Mouse (Mus musculus) heart, postnatal 0 days (tissue): ENCODE measurements at regions not wholly inside any gene's neighbourhood (a gene's known extent, or its start where the extent isn't known, plus 50 kb on each side); places are given as distances from the start of the nearest gene placed in this dataset.

Experiments
- ATAC-seq: fragments of 200-750 bp; cut with Nextera tagmentation; 2 replicates; pipeline ENCODE4 v1.8.0; 2017; ENCODE audit warnings: low read depth, moderate number of reproducible peaks, moderate library complexity; ENCODE audit not compliant: insufficient read depth
- DNase-seq: peaks from one replicate; pipeline ENCODE4 v3.0.0-alpha.2; 2016; ENCODE audit warnings: low spot score
- H3K27ac ChIP-seq: fragments of 300-500 bp; sonication (generic); 2 replicates; pipeline ENCODE4 v1.5.1; 2014; ENCODE audit warnings: low read depth, mild to moderate bottlenecking
- H3K27me3 ChIP-seq: fragments of 300-500 bp; sonication (generic); 2 replicates; pipeline ENCODE4 v1.6.1; 2014; ENCODE audit warnings: low read length, mixed read lengths; ENCODE audit not compliant: control insufficient read depth, insufficient read depth
- H3K36me3 ChIP-seq: fragments of 300-500 bp; sonication (generic); replicated peaks from 2 replicates; pipeline ENCODE4 v1.6.1; 2014; ENCODE audit warnings: low read length, mixed read lengths; ENCODE audit not compliant: control insufficient read depth, insufficient read depth
- H3K4me1 ChIP-seq: fragments of 300-500 bp; sonication (generic); 2 replicates; pipeline ENCODE4 v1.6.1; 2014; ENCODE audit warnings: antibody characterized with exemption; ENCODE audit not compliant: control insufficient read depth, insufficient read depth
- H3K4me2 ChIP-seq: fragments of 300-500 bp; sonication (generic); 2 replicates; pipeline ENCODE4 v1.6.1; 2014; ENCODE audit warnings: low read depth, mild to moderate bottlenecking, low read length, moderate library complexity
- H3K4me3 ChIP-seq: fragments of 300-500 bp; sonication (generic); 2 replicates; pipeline ENCODE4 v1.5.1; 2014; ENCODE audit warnings: low read depth, low read length
- H3K9ac ChIP-seq: fragments of 300-500 bp; sonication (generic); replicated peaks from 2 replicates; pipeline ENCODE4 v1.6.1; 2014; ENCODE audit warnings: low read depth, low read length, mixed read lengths
- H3K9me3 ChIP-seq: fragments of 300-500 bp; sonication (generic); replicated peaks from 2 replicates; pipeline ENCODE4 v1.6.1; 2016; ENCODE audit warnings: low read length; ENCODE audit not compliant: control insufficient read depth
- CTCF ChIP-seq: IDR thresholded peaks from 2 replicates; pipeline ENCODE4 v1.5.1; 2016; ENCODE audit warnings: antibody characterized with exemption, control low read depth, low read depth
- EP300 ChIP-seq: IDR thresholded peaks from 2 replicates; pipeline ENCODE4 v1.6.1; 2016; ENCODE audit warnings: antibody characterized with exemption, low read depth
- WGBS: fragments of 180-500 bp; shearing (Covaris S2); extraction: QIAGEN DNeasy Blood & Tissue Kit; methylation state at CpG from one replicate; pipeline ENCODE4 v1.1.7; 2014; 5-methylcytosine and 5-hydroxymethylcytosine counted together

DNA sequence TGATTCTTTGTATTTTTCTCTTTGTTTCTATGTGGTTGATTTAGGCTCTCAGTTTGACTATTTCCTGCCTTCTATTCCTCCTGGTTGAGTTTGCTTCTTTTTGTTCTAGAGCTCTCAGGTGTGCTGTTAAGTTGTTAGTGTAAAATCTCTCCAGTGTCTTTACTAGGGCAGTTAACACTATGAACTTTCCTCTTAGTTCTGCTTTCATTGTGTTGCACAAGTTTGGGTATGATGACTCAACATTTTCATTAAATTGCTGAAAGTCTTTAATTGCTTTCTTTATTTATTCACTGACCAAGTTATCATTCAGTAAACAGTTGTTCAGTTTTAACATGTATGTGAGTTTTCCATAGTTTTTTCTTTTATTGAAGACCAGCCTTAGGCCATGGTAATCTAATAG is 772.9 kb upstream of the Marcks start:
- Histone ChIP-seq H3K27me3 (no peaks in the 10 kb centered on the region), H3K4me1 (no peaks in the 10 kb centered on the region), H3K27ac (no peak overlapping the region), H3K9me3 (no peaks in the 10 kb centered on the region), H3K4me2 (no peak overlapping the region), H3K36me3 (no peaks in the 10 kb centered on the region), H3K9ac (no peak overlapping the region), H3K4me3 (no peak overlapping the region)
- ATAC-seq (no peak), DNase-seq (no peak)
- no peak for TF ChIP-seq CTCF

DNA sequence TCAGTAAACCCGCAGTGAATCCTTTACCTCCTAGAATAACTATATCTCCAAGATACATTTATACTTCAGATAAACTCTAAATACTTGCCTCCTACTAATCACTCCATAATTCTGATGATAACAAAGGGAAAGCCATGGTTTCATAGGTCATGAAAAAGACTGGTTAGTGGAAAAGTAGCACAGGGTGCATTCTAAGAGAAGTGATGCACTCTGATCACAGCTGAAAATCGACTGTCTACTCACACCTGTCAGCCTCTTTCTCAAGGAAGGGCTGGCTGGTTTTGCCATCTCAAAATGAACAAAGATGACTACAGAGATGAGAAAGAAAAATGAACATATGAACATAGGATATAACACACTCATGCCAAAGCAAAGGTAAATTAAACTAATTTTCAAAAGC is 769.6 kb upstream of the Marcks start:
- Histone ChIP-seq H3K27ac (no peak overlapping the region), H3K9ac (no peak overlapping the region), H3K4me1 (no peaks in the 10 kb centered on the region), H3K36me3 (no peaks in the 10 kb centered on the region), H3K4me3 (no peak overlapping the region), H3K9me3 (no peaks in the 10 kb centered on the region), H3K27me3 (no peaks in the 10 kb centered on the region), H3K4me2 (no peak overlapping the region)
- 69% methylated on average over 2 of the region's 2 CpGs for WGBS
- DNase-seq, result no peak
- TF ChIP-seq EP300 (no peak), CTCF (no peak)
- no peak for ATAC-seq

DNA sequence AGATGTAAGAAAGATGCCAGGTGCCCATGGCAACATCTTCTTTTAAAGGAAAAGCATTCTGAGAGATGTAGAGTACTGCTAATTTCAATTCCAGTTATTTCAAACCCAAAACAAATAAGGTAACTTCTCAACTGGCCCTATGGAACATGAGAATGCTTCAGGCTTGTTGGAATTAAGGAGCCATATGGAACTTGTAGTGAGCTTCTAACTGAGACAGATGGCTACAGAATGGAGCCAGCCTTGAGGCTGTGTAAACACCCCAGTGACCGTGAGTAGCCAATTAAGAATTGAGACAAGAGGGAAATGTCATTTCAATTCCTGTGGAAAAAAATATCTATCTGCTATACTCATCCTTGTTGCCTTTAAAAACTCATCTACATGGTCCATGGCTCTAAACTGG is 769.0 kb upstream of the Marcks start:
- no peaks in the 10 kb centered on the region for H3K9me3 ChIP-seq
- no peak overlapping the region for H3K4me2 ChIP-seq
- H3K27ac ChIP-seq, result no peak overlapping the region
- ATAC-seq (no peak), DNase-seq (no peak)
- 61% methylated on average over 1 of the region's 1 CpGs for WGBS
- no peak overlapping the region for H3K9ac ChIP-seq
- no peaks in the 10 kb centered on the region for H3K4me1 ChIP-seq
- no peaks in the 10 kb centered on the region for H3K36me3 ChIP-seq
- no peak overlapping the region for H3K4me3 ChIP-seq
- no peaks in the 10 kb centered on the region for H3K27me3 ChIP-seq
- TF ChIP-seq EP300 (no peak), CTCF (no peak)

DNA sequence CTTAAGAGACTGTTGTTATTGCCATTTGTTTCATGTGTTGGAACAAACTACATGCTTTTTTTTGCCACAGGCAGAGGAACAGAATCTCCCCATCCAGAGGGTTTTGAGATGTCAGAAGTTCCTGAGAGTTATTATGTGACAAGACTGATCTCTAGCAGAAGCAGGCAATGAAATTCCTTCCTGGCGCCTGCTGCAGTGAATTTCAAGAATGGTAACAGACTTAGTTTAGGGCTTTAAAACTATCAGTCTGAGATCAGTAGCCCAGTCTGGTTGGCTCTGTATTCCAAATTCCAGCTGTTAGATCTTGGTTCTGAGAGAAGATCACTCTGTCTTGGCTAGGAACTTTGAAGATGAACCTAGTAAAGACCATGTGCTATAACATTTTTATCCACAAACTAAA is 749.2 kb upstream of the Marcks start:
- Histone ChIP-seq H3K4me1 (no peaks in the 10 kb centered on the region), H3K36me3 (no peaks in the 10 kb centered on the region), H3K4me3 (no peak overlapping the region), H3K27ac (no peak overlapping the region), H3K9ac (no peak overlapping the region), H3K4me2 (no peak overlapping the region), H3K27me3 (no peaks in the 10 kb centered on the region), H3K9me3 (no peaks in the 10 kb centered on the region)
- ATAC-seq (no peak), DNase-seq (no peak)
- 68% methylated on average over 1 of the region's 1 CpGs for WGBS
- no peak for TF ChIP-seq EP300
- no peak for TF ChIP-seq CTCF

DNA sequence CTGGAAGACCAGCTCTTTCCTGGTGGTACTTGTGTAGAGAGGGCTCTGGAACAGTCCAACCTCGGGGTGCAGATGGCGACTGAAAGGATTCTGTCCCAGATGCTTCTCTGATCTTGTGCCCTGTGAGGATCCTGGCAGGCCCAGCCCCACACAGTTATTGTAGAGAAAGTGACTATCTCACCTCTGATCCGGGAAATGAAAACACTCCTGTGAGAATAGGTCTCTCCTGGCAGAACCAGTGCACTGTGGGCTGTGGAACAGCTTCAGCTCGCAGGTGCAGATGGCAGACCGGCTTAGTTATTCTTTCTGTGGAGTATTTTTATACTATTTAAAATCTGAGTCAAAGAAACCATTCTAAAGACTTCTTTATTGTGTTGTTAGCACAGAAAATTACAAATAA is 742.1 kb upstream of the Marcks start:
- no peaks in the 10 kb centered on the region for H3K27me3 ChIP-seq
- H3K9ac ChIP-seq, result no peak overlapping the region
- H3K4me2 ChIP-seq, result no peak overlapping the region
- no peak overlapping the region for H3K4me3 ChIP-seq
- 80% methylated on average over 5 of the region's 5 CpGs for WGBS
- no peak for ATAC-seq
- no peaks in the 10 kb centered on the region for H3K4me1 ChIP-seq
- H3K27ac ChIP-seq, result no peak overlapping the region
- no peaks in the 10 kb centered on the region for H3K9me3 ChIP-seq
- DNase-seq, result no peak
- TF ChIP-seq EP300, result no peak
- no peak for TF ChIP-seq CTCF
- H3K36me3 ChIP-seq, result no peaks in the 10 kb centered on the region

DNA sequence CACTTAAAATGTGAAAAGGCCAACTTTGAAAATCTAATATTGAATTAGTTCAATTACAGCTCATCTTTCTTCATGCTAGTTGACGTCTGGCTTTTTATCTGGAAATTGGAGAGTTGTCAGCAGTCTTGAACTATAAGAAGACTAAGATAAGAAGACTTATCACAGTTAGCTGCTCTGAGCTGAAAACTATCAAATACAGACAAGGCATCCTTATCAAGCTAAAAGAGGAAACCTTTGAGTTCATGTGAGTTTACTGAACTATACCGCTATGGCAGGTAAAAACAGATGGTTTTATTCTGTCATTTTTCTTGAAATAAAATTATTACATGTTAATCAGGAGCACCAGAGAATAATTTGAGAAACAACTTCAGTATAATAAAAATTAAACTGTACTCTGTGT is 735.2 kb upstream of the Marcks start:
- no peak overlapping the region for H3K27ac ChIP-seq
- WGBS, result 33% methylated on average over 2 of the region's 2 CpGs
- H3K27me3 ChIP-seq, result no peaks in the 10 kb centered on the region
- TF ChIP-seq EP300, result no peak
- no peak for TF ChIP-seq CTCF
- no peak for ATAC-seq
- no peaks in the 10 kb centered on the region for H3K9me3 ChIP-seq
- no peak overlapping the region for H3K9ac ChIP-seq
- H3K4me1 ChIP-seq, result no peaks in the 10 kb centered on the region
- no peak overlapping the region for H3K4me2 ChIP-seq
- H3K4me3 ChIP-seq, result no peak overlapping the region
- no peak for DNase-seq
- H3K36me3 ChIP-seq, result no peaks in the 10 kb centered on the region
